Comparison of ENCODE assay signal across 14 mouse cellular contexts in the genomic region with DNA sequence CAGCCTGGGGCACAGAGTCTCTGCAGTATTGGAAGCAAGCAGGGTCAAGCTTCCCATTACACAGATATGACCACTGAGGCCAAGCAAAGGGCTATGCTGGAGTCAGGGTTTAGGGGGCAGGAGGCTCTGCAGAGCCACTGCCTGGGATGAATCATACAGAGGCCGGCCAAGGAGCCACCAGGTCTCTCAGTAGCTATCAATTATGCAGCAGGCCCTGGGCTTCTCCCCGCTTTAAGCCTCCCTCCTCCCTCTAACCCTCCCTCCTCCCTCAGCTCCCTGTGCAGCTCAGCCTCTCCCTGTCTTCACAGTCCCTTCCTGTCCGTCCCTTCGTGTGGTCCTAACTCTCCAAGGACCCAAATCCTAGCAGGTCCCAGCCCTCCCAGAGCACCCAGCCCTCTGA. TPM values are rescaled to one million over a fixed set of nuclear protein-coding genes. Genes with fewer than 3 reads are reported as not detected.
A peak's percentile ranks its signal among the peaks of the same experiment; 100 is the strongest.
DNase-seq lines count a peak whose midpoint lies in the region; ATAC-seq and TF ChIP-seq lines count a peak whose summit lies in the region.
"Had no signal": no experiment of that assay in that cellular context is flagged by ENCODE, and none has a peak within 500 bp of the region (broad histone marks: within the 10 kb centered on the region; RNA-seq: fewer than 3 reads in every experiment).

No protein-coding gene starts in this region.

- H3K4me1 ChIP-seq in hindbrain, embryonic 13.5 days (replicated peaks): peaks cover 41% of the 10 kb centered on the region
- peaks cover 28% of the 10 kb centered on the region for H3K4me1 ChIP-seq in hindbrain, embryonic 12.5 days
- H3K4me1 ChIP-seq in midbrain, embryonic 16.5 days (ENCODE audit: control insufficient read depth, insufficient read depth, low read length): peaks cover 19% of the 10 kb centered on the region
- H3K4me1 ChIP-seq in midbrain, postnatal 0 days (ENCODE audit: insufficient read depth, low read length): peaks cover 10% of the 10 kb centered on the region
- peaks cover 38% of the 10 kb centered on the region for H3K4me1 ChIP-seq in stomach, embryonic 16.5 days (ENCODE audit: control insufficient read depth, insufficient read depth, low read length)

- no peak for TF ChIP-seq CTCF in midbrain, postnatal 0 days (IDR thresholded peaks at IDR 0.05)

- H3K9ac ChIP-seq in hindbrain, embryonic 13.5 days: peak overlapping the region; percentile 89; the same call in 1 of the 2 replicates
- H3K9ac ChIP-seq in hindbrain, embryonic 12.5 days: no peak overlapping the region
- H3K9ac ChIP-seq in midbrain, embryonic 16.5 days (ENCODE audit: low read depth, low read length): peak overlapping the region; percentile 31; the same call in 1 of the 2 replicates
- no peak overlapping the region for H3K9ac ChIP-seq in midbrain, postnatal 0 days (replicated peaks; ENCODE audit: low read length, poor library complexity, severe bottlenecking)
- H3K9ac ChIP-seq in stomach, embryonic 16.5 days (ENCODE audit: low read length): peak overlapping the region; percentile 32; the same call in 1 of the 2 replicates
- H3K9ac ChIP-seq: limb, embryonic 15.5 days had no signal

- no peak for ATAC-seq in hindbrain, embryonic 13.5 days (ENCODE audit: low FRiP score)
- ATAC-seq in hindbrain, embryonic 12.5 days (ENCODE audit: low FRiP score): no peak
- no peak for ATAC-seq in midbrain, embryonic 16.5 days
- no peak for ATAC-seq in midbrain, postnatal 0 days (ENCODE audit: low FRiP score)
- no peak for ATAC-seq in stomach, embryonic 16.5 days (ENCODE audit: insufficient read depth, low FRiP score)
- ATAC-seq: inflammation-experienced regulatory T-cells, adult 6 months; midbrain, embryonic 15.5 days; Patski had no signal

- no peaks in the 10 kb centered on the region for H3K9me3 ChIP-seq in hindbrain, embryonic 13.5 days
- H3K9me3 ChIP-seq in hindbrain, embryonic 12.5 days (replicated peaks): no peaks in the 10 kb centered on the region
- no peaks in the 10 kb centered on the region for H3K9me3 ChIP-seq in midbrain, embryonic 16.5 days (replicated peaks; ENCODE audit: control insufficient read depth, low read length, poor library complexity, severe bottlenecking)
- no peaks in the 10 kb centered on the region for H3K9me3 ChIP-seq in midbrain, postnatal 0 days (ENCODE audit: low read length)
- no peaks in the 10 kb centered on the region for H3K9me3 ChIP-seq in stomach, embryonic 16.5 days (replicated peaks; ENCODE audit: control insufficient read depth, low read length)
- H3K9me3 ChIP-seq: limb, embryonic 15.5 days; midbrain, embryonic 15.5 days had no signal

- DNase-seq in cerebellum, adult 8-10 months: peak; percentile 35
- no peak for DNase-seq in cerebellum, adult 9-10 months
- DNase-seq in midbrain, postnatal 0 days (ENCODE audit: low spot score): no peak
- no peak for DNase-seq in kidney, adult 11 months
- DNase-seq: lung, postnatal 14 days; right cerebral cortex, postnatal 14 days had no signal

- H3K4me2 ChIP-seq in hindbrain, embryonic 13.5 days: no peak overlapping the region
- H3K4me2 ChIP-seq in hindbrain, embryonic 12.5 days (replicated peaks): no peak overlapping the region
- H3K4me2 ChIP-seq in midbrain, embryonic 16.5 days (ENCODE audit: low read length): no peak overlapping the region
- H3K4me2 ChIP-seq in midbrain, postnatal 0 days (ENCODE audit: low read depth, low read length, poor library complexity, severe bottlenecking): no peak overlapping the region
- peak overlapping the region; percentile 94; the same call in 1 of the 2 replicates for H3K4me2 ChIP-seq in stomach, embryonic 16.5 days (ENCODE audit: low read depth, low read length)
- H3K4me2 ChIP-seq: limb, embryonic 15.5 days; midbrain, embryonic 15.5 days had no signal

- 59% methylated on average over 4 of the region's 4 CpGs for WGBS in hindbrain, embryonic 13.5 days
- 58% methylated on average over 4 of the region's 4 CpGs for WGBS in hindbrain, embryonic 12.5 days
- WGBS in midbrain, embryonic 16.5 days: 44% methylated on average over 4 of the region's 4 CpGs
- WGBS in midbrain, postnatal 0 days: 43% methylated on average over 4 of the region's 4 CpGs
- WGBS in stomach, embryonic 16.5 days: 37% methylated on average over 4 of the region's 4 CpGs

- H3K27me3 ChIP-seq in hindbrain, embryonic 13.5 days: no peaks in the 10 kb centered on the region
- no peaks in the 10 kb centered on the region for H3K27me3 ChIP-seq in hindbrain, embryonic 12.5 days
- no peaks in the 10 kb centered on the region for H3K27me3 ChIP-seq in midbrain, embryonic 16.5 days (ENCODE audit: control insufficient read depth, insufficient read depth, low read depth, low read length)
- no peaks in the 10 kb centered on the region for H3K27me3 ChIP-seq in midbrain, postnatal 0 days (ENCODE audit: insufficient read depth, low read length)
- H3K27me3 ChIP-seq in stomach, embryonic 16.5 days (ENCODE audit: control insufficient read depth, insufficient read depth, low read length): no peaks in the 10 kb centered on the region
- H3K27me3 ChIP-seq: limb, embryonic 15.5 days; midbrain, embryonic 15.5 days; Patski had no signal

- no peak overlapping the region for H3K4me3 ChIP-seq in hindbrain, embryonic 13.5 days
- H3K4me3 ChIP-seq in hindbrain, embryonic 12.5 days: no peak overlapping the region
- H3K4me3 ChIP-seq in midbrain, embryonic 16.5 days (ENCODE audit: low read depth, low read length): no peak overlapping the region
- H3K4me3 ChIP-seq in midbrain, postnatal 0 days (ENCODE audit: low read depth, low read length): no peak overlapping the region
- H3K4me3 ChIP-seq in stomach, embryonic 16.5 days (replicated peaks; ENCODE audit: low read length): no peak overlapping the region
- H3K4me3 ChIP-seq: limb, embryonic 15.5 days; midbrain, embryonic 15.5 days had no signal

- 0 out of 2 replicates have a peak overlapping the region, but pooled peaks have one; percentile 26 for H3K27ac ChIP-seq in hindbrain, embryonic 13.5 days
- H3K27ac ChIP-seq in hindbrain, embryonic 12.5 days: no peak overlapping the region
- H3K27ac ChIP-seq in midbrain, embryonic 16.5 days (ENCODE audit: low read length): no peak overlapping the region
- no peak overlapping the region for H3K27ac ChIP-seq in midbrain, postnatal 0 days (ENCODE audit: low read depth, low read length)
- H3K27ac ChIP-seq in stomach, embryonic 16.5 days (ENCODE audit: low read length): peak overlapping the region; percentile 84
- H3K27ac ChIP-seq: limb, embryonic 15.5 days; midbrain, embryonic 15.5 days had no signal

- peaks cover 37% of the 10 kb centered on the region for H3K36me3 ChIP-seq in hindbrain, embryonic 13.5 days
- H3K36me3 ChIP-seq in hindbrain, embryonic 12.5 days: peaks cover 20% of the 10 kb centered on the region
- peaks cover 22% of the 10 kb centered on the region; the same call in 1 of the 2 replicates for H3K36me3 ChIP-seq in midbrain, embryonic 16.5 days (ENCODE audit: control insufficient read depth, insufficient read depth, low read length)
- peaks cover 19% of the 10 kb centered on the region for H3K36me3 ChIP-seq in midbrain, postnatal 0 days (ENCODE audit: insufficient read depth, low read length)
- H3K36me3 ChIP-seq in stomach, embryonic 16.5 days (ENCODE audit: control insufficient read depth, insufficient read depth, low read length): 0 out of 2 replicates have a peak, but pooled peaks cover 6% of the 10 kb centered on the region

RNA-seq across cellular contexts. Expression of gene Sh3glb2, which starts 2.9 kb away (rescaled TPM):
- polyA plus RNA-seq in hindbrain, embryonic 13.5 days (2015; fragmentation: Nextera tagmentation; extraction: Ambion mirVana): 146 and 160 TPM in 2 replicates
- polyA plus RNA-seq in hindbrain, embryonic 12.5 days (2016; fragmentation: Nextera tagmentation; extraction: Ambion mirVana): 113 and 116 TPM in 2 replicates
- 206 and 218 TPM in 2 replicates for polyA plus RNA-seq in midbrain, embryonic 16.5 days (2015; fragmentation: Nextera tagmentation; extraction: Ambion mirVana)
- total RNA-seq in midbrain, postnatal 0 days (2014; rRNA removed): 375 and 403 TPM in 2 replicates
- 185 and 199 TPM in 2 replicates for polyA plus RNA-seq in midbrain, postnatal 0 days (2015; fragmentation: Nextera tagmentation; extraction: Ambion mirVana)
- 107 and 118 TPM in 2 replicates for polyA plus RNA-seq in stomach, embryonic 16.5 days (2015; fragmentation: Nextera tagmentation; extraction: Ambion mirVana)

RNA-seq across cellular contexts. Expression of gene Miga2, which starts 7.8 kb away (rescaled TPM):
- polyA plus RNA-seq in hindbrain, embryonic 13.5 days (2015; fragmentation: Nextera tagmentation; extraction: Ambion mirVana): 27.0 and 33.1 TPM in 2 replicates
- polyA plus RNA-seq in hindbrain, embryonic 12.5 days (2016; fragmentation: Nextera tagmentation; extraction: Ambion mirVana): 29.3 and 30.7 TPM in 2 replicates
- polyA plus RNA-seq in midbrain, embryonic 16.5 days (2015; fragmentation: Nextera tagmentation; extraction: Ambion mirVana): 32.9 and 35.0 TPM in 2 replicates
- 64.2 and 72.3 TPM in 2 replicates for total RNA-seq in midbrain, postnatal 0 days (2014; rRNA removed)
- polyA plus RNA-seq in midbrain, postnatal 0 days (2015; fragmentation: Nextera tagmentation; extraction: Ambion mirVana): 28.7 and 34.8 TPM in 2 replicates
- polyA plus RNA-seq in stomach, embryonic 16.5 days (2015; fragmentation: Nextera tagmentation; extraction: Ambion mirVana): 26.2 and 26.3 TPM in 2 replicates

RNA-seq across cellular contexts. Expression of gene Dolpp1, which starts 35.8 kb away (rescaled TPM):
- 51.2 and 53.9 TPM in 2 replicates for polyA plus RNA-seq in hindbrain, embryonic 13.5 days (2015; fragmentation: Nextera tagmentation; extraction: Ambion mirVana)
- polyA plus RNA-seq in hindbrain, embryonic 12.5 days (2016; fragmentation: Nextera tagmentation; extraction: Ambion mirVana): 46.9 and 50.2 TPM in 2 replicates
- 63.6 and 67.8 TPM in 2 replicates for polyA plus RNA-seq in midbrain, embryonic 16.5 days (2015; fragmentation: Nextera tagmentation; extraction: Ambion mirVana)
- total RNA-seq in midbrain, postnatal 0 days (2014; rRNA removed): 96.2 and 103 TPM in 2 replicates
- polyA plus RNA-seq in midbrain, postnatal 0 days (2015; fragmentation: Nextera tagmentation; extraction: Ambion mirVana): 56.6 and 59.7 TPM in 2 replicates
- polyA plus RNA-seq in stomach, embryonic 16.5 days (2015; fragmentation: Nextera tagmentation; extraction: Ambion mirVana): 39.0 and 45.8 TPM in 2 replicates

RNA-seq across cellular contexts. Expression of gene Crat, which starts 59.3 kb away (rescaled TPM):
- polyA plus RNA-seq in hindbrain, embryonic 13.5 days (2015; fragmentation: Nextera tagmentation; extraction: Ambion mirVana): 22.1 and 24.0 TPM in 2 replicates
- polyA plus RNA-seq in hindbrain, embryonic 12.5 days (2016; fragmentation: Nextera tagmentation; extraction: Ambion mirVana): 23.9 and 26.8 TPM in 2 replicates
- 23.6 and 26.0 TPM in 2 replicates for polyA plus RNA-seq in midbrain, embryonic 16.5 days (2015; fragmentation: Nextera tagmentation; extraction: Ambion mirVana)
- 32.6 and 38.0 TPM in 2 replicates for total RNA-seq in midbrain, postnatal 0 days (2014; rRNA removed)
- polyA plus RNA-seq in midbrain, postnatal 0 days (2015; fragmentation: Nextera tagmentation; extraction: Ambion mirVana): 24.9 and 27.4 TPM in 2 replicates
- polyA plus RNA-seq in stomach, embryonic 16.5 days (2015; fragmentation: Nextera tagmentation; extraction: Ambion mirVana): 27.7 and 29.0 TPM in 2 replicates

RNA-seq across cellular contexts. Expression of gene Ptpa, which starts 59.6 kb away (rescaled TPM):
- polyA plus RNA-seq in hindbrain, embryonic 13.5 days (2015; fragmentation: Nextera tagmentation; extraction: Ambion mirVana): 129 and 133 TPM in 2 replicates
- polyA plus RNA-seq in hindbrain, embryonic 12.5 days (2016; fragmentation: Nextera tagmentation; extraction: Ambion mirVana): 133 and 134 TPM in 2 replicates
- 146 and 156 TPM in 2 replicates for polyA plus RNA-seq in midbrain, embryonic 16.5 days (2015; fragmentation: Nextera tagmentation; extraction: Ambion mirVana)
- total RNA-seq in midbrain, postnatal 0 days (2014; rRNA removed): 139 and 147 TPM in 2 replicates
- polyA plus RNA-seq in midbrain, postnatal 0 days (2015; fragmentation: Nextera tagmentation; extraction: Ambion mirVana): 138 and 141 TPM in 2 replicates
- 138 and 146 TPM in 2 replicates for polyA plus RNA-seq in stomach, embryonic 16.5 days (2015; fragmentation: Nextera tagmentation; extraction: Ambion mirVana)

Comparison
In these comparisons a context has a peak if more than half of its experiments do, and no peak if none do; other contexts are left out.
1. H3K27ac ChIP-seq: peak in hindbrain, embryonic 13.5 days (single experiment) and stomach, embryonic 16.5 days (single experiment); none in hindbrain, embryonic 12.5 days (single experiment), midbrain, embryonic 16.5 days (single experiment) and midbrain, postnatal 0 days (single experiment).
2. H3K9ac ChIP-seq: peak in hindbrain, embryonic 13.5 days (single experiment), midbrain, embryonic 16.5 days (single experiment) and stomach, embryonic 16.5 days (single experiment); none in hindbrain, embryonic 12.5 days (single experiment) and midbrain, postnatal 0 days (single experiment).